Mouse (Mus musculus): ENCODE results near the gene Pcx. TPM values are rescaled to one million over a fixed set of nuclear protein-coding genes. Genes with fewer than 3 reads are reported as not detected.
A peak's percentile ranks its signal among the peaks of the same experiment; 100 is the strongest.

Pcx gene
- polyA plus RNA-seq, 1 experiment, result 343 TPM

- peaks cover 2% of the 10 kb centered on the region; the same call in 1 of the 2 replicates for H3K4me1 ChIP-seq (ENCODE audit: control insufficient read depth, insufficient read depth, insufficient read length, low read length)
- H3K27ac ChIP-seq (replicated peaks; ENCODE audit: low read depth, low read length), result no peak overlapping the region
- no peak overlapping the region for H3K4me3 ChIP-seq (ENCODE audit: insufficient read depth, low read depth, low read length)
Measured at GRCm38 (mm10) chr19:4485006-4485405, 25.3 kb upstream of the Pcx start.

- peaks cover 2% of the 10 kb centered on the region; the same call in 1 of the 2 replicates for H3K4me1 ChIP-seq (ENCODE audit: control insufficient read depth, insufficient read depth, insufficient read length, low read length)
- H3K27ac ChIP-seq (replicated peaks; ENCODE audit: low read depth, low read length), result no peak overlapping the region
- no peak overlapping the region for H3K4me3 ChIP-seq (ENCODE audit: insufficient read depth, low read depth, low read length)
Measured at GRCm38 (mm10) chr19:4487877-4488276, 22.4 kb upstream of the Pcx start.

GRCm38 (mm10) chr19:4491080-4491695 is 19.1 kb upstream of the Pcx start:
- no peaks in the 10 kb centered on the region for H3K4me1 ChIP-seq (ENCODE audit: control insufficient read depth, insufficient read depth, insufficient read length, low read length)
- H3K27ac ChIP-seq (replicated peaks; ENCODE audit: low read depth, low read length), result 0 out of 2 replicates have a peak overlapping the region, but pooled peaks have one; percentile 1
- no peak overlapping the region for H3K4me3 ChIP-seq (ENCODE audit: insufficient read depth, low read depth, low read length)

DNA sequence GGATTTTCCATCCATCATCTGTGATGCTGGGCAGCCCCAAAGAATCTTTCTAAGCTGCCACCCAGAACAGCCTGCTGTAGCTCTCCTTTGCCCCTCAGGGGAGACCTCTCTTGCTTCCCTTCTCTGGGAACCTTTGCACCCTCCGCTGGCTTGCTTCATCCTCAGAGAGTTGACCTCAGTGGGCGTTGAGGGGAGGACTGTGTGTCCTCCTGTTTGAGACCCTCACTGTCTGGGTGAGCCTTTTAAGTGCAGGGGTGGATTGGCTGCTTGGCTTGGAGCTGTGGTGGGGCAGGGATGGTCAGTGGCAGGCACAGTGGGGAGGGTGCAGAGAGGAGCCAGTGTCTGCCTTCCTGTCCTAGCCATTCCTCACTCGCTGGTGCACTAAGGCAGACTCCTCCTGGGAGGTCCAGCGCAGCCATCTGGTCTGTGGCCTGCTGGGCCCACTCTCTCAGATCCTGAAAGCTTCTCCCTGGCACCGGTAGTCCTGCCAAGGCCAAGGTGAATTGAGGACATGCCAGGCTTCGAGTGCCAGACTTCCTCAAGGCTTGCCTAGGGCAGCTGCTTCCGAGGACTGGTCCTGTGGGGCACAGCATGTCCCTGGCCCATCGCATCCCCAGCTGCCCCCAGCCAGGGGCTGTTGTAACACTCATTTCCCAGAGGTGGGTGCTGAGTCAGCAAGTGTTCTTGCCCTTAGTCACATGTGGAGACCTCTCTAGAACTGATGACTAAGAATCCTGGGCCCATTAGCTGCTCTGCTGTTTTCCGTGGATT is 17.6 kb upstream of the Pcx start:
- Histone ChIP-seq H3K27ac (replicated peaks; ENCODE audit: low read depth, low read length) (peak overlapping the region; percentile 65), H3K4me1 (ENCODE audit: control insufficient read depth, insufficient read depth, insufficient read length, low read length) (no peaks in the 10 kb centered on the region)

DNA sequence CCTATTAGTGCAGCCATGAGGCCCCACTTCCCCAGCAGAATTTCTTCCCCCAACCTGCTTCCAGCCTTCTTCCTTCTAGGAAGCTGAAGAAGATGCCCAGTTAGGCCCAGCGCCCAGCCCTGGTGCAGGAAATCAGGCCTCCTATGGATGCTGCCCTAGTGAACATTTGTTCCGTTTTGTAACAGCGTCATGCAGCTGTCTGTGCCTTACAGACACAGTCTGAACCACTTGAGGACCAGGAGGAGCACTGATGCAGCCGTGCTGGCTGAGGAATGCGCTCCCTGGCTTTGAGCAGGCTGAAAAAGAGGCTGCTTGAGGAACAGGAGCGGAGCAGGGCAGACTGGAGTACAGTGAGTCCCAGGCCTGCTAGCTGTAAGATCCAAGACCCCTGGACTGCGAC is 15.6 kb upstream of the Pcx start:
- Histone ChIP-seq H3K4me1 (ENCODE audit: control insufficient read depth, insufficient read depth, insufficient read length, low read length) (peaks cover 3% of the 10 kb centered on the region; the same call in 1 of the 2 replicates), H3K4me3 (ENCODE audit: insufficient read depth, low read depth, low read length) (no peak overlapping the region), H3K27ac (replicated peaks; ENCODE audit: low read depth, low read length) (no peak overlapping the region)

More for the DNA sequence above, 17.6 kb upstream of the Pcx start:
- H3K4me3 ChIP-seq (ENCODE audit: insufficient read depth, low read depth, low read length), result no peak overlapping the region

DNA sequence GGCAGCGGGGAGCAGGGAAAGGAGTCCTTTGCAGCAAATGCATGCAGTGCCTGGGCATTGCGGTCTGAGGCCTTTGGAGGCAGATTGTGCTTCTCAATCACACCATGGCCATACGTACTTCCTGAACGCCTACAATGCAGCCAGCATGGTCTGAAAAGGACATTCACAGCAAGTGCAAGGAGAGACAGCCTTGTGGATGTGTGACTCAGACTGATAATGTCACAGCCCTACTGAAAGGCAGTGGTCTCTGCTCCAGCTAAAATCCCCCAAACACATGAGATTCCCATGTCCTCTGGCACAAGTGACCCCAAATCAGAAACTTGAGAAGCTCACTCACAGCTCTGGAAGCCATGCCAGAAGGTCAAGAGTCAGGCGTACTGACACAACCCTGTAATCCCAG is 14.5 kb upstream of the Pcx start:
- H3K4me1 ChIP-seq (ENCODE audit: control insufficient read depth, insufficient read depth, insufficient read length, low read length), result peaks cover 3% of the 10 kb centered on the region; the same call in 1 of the 2 replicates
- H3K27ac ChIP-seq (replicated peaks; ENCODE audit: low read depth, low read length), result no peak overlapping the region
- H3K4me3 ChIP-seq (ENCODE audit: insufficient read depth, low read depth, low read length), result no peak overlapping the region

DNA sequence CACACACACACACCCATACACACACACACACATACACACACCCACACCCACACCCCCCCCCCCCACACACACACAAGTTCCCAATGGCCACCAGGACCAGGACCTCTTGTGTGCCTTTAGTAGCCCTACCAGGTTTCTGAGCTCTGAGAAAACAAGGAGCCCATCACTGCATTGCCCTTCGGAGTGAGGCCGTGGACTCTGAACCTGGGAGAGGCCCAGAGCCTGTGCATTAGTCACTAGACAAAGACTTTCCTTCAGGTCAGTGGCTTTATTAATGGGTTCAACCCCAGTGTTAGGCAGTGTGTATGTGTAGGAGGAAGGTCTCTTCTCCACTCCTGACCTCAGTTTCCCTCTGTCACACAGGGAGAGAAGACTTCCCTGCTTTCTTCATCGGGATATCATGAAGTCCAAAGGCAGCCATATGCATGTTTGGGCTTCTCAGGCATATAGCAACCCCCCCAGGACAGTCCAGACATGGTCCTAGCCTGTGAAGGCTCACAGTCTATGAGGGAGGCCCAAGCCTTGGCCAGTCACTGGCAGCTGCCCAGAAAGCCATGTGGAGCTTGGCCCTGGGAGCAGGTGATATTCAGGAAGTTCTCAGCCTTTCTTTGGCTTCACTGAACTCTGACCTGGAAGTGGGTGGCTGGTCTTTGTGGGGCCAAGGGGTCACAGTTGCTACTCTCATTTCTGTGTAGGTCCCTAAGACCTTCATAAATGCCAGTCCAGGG is 13.6 kb upstream of the Pcx start:
- no peak overlapping the region for H3K4me3 ChIP-seq (ENCODE audit: insufficient read depth, low read depth, low read length)
- H3K27ac ChIP-seq (replicated peaks; ENCODE audit: low read depth, low read length), result peak overlapping the region; percentile 36
- H3K4me1 ChIP-seq (ENCODE audit: control insufficient read depth, insufficient read depth, insufficient read length, low read length), result peaks cover 3% of the 10 kb centered on the region; the same call in 1 of the 2 replicates

DNA sequence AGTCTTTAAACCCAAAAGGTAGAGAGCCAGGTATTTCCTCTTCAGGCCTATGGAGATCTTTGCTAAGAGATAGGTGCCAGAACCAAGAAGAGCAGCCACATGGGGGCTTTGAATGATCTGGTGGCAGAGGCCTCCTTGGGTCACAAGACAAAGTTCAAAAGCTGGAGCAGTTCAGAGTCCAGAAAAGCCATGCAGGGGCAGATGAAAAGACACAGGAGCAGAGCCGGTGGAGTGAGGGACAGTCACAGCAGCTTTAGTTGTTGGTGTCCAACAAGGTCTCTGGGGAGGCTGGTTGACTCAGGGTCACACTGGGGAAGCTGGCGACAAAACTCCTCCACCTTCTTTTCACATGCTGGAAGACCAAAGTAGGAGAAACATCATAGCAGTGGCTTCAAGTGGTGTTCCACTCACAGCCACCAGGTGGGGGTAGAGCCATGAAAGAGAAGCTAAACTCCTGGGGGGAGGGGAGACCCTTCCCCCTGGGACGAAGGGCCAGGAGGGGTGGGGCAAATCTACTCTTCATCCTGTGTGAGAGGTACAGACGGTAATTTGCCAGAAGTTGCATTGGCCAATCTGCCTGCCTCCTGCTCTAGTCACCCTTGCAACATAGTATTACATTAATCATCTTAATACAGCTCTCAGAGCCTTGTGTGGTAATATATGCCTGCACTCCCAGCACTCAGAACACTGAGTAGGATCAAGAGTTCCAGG is 12.9 kb upstream of the Pcx start:
- peaks cover 3% of the 10 kb centered on the region; the same call in 1 of the 2 replicates for H3K4me1 ChIP-seq (ENCODE audit: control insufficient read depth, insufficient read depth, insufficient read length, low read length)
- H3K27ac ChIP-seq (replicated peaks; ENCODE audit: low read depth, low read length), result peak overlapping the region; percentile 90
- H3K4me3 ChIP-seq (ENCODE audit: insufficient read depth, low read depth, low read length), result no peak overlapping the region

DNA sequence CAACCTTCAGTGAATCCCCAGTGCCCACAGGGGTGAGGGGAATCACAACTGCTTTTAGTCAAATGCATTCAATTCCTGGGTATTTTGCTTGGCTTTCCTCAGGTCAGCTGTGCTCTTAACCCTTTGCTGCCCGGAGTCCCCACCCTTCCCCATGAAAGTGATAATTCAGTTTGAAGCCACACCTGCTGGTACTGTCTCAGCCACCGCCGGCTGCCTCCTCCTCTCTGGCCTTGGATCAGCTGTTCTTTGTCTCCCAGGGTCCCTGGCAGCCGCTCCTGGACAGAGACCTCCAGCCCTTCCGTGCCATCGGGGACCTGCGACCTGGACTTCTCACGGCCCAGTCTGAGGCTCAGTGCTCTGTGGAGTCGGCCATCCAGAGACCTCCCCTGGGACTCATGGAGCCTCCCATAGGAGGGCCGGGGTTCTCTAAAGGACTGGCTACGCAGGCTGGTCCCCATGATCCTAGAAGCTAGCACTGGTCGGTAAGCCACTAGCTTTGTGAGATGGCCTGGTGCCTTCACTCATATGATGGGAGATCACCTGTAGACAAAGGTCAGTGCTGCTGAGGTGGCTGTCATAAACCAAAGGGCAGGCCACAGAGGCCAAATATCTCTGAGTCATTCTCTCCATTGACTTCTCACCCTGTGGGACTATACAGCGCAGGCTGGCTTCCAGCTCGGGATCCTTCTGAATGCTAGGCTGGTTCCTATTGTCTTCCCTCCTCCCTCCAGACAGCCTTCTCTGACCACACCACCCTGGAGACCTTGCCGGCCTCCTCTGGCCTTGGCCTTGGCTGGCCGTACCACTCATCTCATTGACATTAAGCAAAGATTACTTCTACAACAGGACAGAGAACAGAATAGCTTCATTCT is 12.0 kb upstream of the Pcx start, which contains the start of gene 2010003K11Rik:
Gene 2010003K11Rik (minus strand): TSS at position 522 of the 872 bp plus-strand sequence.
- H3K4me3 ChIP-seq (ENCODE audit: insufficient read depth, low read depth, low read length), result no peak within 1 kb of the TSS
- peaks cover 3% of the 10 kb centered on the region; the same call in 1 of the 2 replicates for H3K4me1 ChIP-seq (ENCODE audit: control insufficient read depth, insufficient read depth, insufficient read length, low read length)
- peak within 1 kb of the TSS; percentile 90 for H3K27ac ChIP-seq (replicated peaks; ENCODE audit: low read depth, low read length)

GRCm38 (mm10) chr19:4502701-4503100 is 7.6 kb upstream of the Pcx start:
- Histone ChIP-seq H3K27ac (replicated peaks; ENCODE audit: low read depth, low read length) (no peak overlapping the region), H3K4me1 (ENCODE audit: control insufficient read depth, insufficient read depth, insufficient read length, low read length) (peaks cover 5% of the 10 kb centered on the region; the same call in 1 of the 2 replicates), H3K4me3 (ENCODE audit: insufficient read depth, low read depth, low read length) (no peak overlapping the region)

GRCm38 (mm10) chr19:4504830-4505229 is 5.4 kb upstream of the Pcx start:
- H3K4me1 ChIP-seq (ENCODE audit: control insufficient read depth, insufficient read depth, insufficient read length, low read length), result 0 out of 2 replicates have a peak, but pooled peaks cover 2% of the 10 kb centered on the region
- H3K4me3 ChIP-seq (ENCODE audit: insufficient read depth, low read depth, low read length), result no peak overlapping the region
- no peak overlapping the region for H3K27ac ChIP-seq (replicated peaks; ENCODE audit: low read depth, low read length)

DNA sequence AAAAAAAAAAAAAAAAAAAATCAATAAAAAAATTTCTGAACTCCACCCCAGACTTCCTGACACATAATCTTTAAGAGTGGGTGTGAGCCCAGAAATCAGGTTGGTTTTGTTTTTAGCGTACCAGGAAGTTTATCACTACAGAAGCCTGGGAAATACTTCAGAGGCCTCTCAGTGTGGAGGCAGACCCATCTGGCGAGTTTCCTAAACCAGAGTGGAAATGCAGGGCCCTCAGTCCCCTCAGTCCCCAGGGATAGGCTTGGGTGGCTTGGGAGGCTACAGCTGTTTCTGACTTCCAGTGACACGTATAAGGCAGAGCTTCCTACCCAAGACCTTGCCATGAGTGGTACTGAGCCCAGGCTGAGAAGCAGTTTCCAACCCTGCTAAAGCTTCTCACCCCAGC is 2.5 kb upstream of the Pcx start:
- Histone ChIP-seq H3K4me1 (ENCODE audit: control insufficient read depth, insufficient read depth, insufficient read length, low read length) (0 out of 2 replicates have a peak, but pooled peaks cover 2% of the 10 kb centered on the region), H3K4me3 (ENCODE audit: insufficient read depth, low read depth, low read length) (no peak overlapping the region), H3K27ac (replicated peaks; ENCODE audit: low read depth, low read length) (no peak overlapping the region)

DNA sequence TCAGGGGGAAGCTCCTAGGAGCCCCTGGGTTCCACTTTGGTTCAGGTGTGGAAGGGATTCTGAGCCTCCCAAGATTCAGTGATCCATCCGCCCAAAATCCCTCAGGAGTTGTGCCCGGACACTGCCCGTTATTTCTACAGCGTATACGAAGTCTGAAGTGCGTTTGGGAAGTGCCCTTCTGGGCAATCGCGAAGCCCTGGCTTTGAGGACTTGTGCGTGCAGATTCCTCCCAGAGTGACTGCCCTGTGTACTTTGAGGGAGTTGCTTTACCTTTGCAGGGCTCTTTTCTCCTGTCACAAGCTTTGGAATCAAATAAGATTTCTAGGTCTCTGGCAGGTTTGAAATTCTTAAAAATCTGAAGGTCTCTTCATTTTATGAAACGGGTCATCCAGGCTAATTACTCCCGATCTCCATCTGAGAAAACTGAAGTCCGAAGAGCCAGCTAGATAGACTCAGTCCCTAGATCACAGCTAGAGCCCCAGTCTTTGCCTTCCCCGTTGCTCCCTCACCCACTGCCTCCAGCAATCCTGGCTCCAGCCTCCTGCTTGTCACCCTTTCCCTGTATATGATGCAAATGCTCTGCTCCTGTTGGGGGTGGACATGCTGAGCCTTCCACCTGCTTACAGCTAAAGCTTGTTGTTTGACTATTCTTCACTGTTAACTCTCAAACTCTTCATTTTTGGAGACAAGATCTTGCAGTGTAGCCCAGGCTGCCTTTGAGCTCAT is 1.0 kb downstream of the Pcx start:
- Histone ChIP-seq H3K4me3 (ENCODE audit: insufficient read depth, low read depth, low read length) (peak overlapping the region; percentile 79), H3K4me1 (ENCODE audit: control insufficient read depth, insufficient read depth, insufficient read length, low read length) (peaks cover 9% of the 10 kb centered on the region), H3K27ac (replicated peaks; ENCODE audit: low read depth, low read length) (peak overlapping the region; percentile 83)

All from brown adipose tissue, adult 24 weeks (tissue).